Mouse (Mus musculus): ENCODE measurements around the gene Lor.

Lor gene

DNA sequence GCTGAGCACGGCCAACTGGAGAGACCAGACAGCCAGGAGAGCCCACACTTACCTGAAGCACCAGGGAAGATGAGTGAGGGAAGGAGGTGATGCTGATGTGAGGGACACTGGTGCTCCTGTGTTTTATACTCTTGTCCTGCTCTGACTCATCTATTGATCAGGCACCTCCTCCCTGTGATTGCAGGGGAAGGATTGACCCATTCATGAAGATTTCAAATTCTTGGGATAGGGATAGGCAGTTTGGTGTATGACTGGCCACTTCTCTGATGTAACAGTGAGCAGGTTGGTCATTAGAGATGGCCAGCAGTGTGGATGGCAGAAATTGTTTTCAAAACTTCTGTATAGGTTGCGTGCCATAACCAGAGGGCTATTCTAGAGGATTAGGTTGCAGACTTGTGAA is at the start of gene Lor:
Gene Lor (minus strand): TSS at position 101 of the 400 bp plus-strand sequence.
- no peak for DNase-seq

DNA sequence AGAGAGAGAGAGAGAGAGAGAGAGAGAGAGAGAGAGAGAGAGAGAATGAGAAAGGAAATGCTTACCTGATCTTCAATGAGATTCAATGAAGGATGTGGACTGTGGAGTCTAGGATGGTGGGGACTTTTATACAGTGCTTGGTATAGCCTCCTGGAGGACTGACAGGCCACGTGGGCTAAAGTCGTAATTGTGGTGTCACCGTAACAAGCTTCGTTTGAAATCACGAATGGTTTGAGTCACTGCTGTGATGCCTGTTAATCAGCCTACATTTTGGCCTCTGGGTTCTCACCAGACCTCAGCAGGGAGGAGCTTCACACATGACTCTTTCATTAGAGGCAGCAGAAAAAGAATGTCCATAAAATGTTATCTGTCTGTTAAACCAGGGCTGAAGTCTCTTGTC is 40.9 kb upstream of the Lor start, which contains the start of gene Prr9:
Gene Prr9 (minus strand): TSS at position 101 of the 400 bp plus-strand sequence.
- DNase-seq = no peak

DNA sequence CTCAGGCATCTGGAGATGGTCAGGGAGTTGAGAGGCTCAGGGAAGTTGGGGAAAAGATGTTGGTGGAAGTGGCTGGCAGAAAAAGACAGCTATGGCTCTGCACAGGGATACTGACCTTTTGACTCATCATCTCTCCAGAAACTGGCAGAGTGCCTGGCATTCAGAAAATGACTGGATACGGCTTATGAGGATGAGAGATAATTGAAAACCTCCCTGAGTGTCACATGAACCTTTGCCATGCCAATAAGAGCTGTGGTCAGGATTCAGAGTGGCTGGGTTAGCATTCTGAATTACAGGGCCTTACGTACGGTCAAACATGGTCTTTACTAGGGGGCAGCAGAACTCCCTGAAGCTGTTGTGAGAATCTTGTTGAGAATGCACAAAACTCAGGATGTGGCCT is 38.0 kb upstream of the Lor start:
- no peak for DNase-seq

DNA sequence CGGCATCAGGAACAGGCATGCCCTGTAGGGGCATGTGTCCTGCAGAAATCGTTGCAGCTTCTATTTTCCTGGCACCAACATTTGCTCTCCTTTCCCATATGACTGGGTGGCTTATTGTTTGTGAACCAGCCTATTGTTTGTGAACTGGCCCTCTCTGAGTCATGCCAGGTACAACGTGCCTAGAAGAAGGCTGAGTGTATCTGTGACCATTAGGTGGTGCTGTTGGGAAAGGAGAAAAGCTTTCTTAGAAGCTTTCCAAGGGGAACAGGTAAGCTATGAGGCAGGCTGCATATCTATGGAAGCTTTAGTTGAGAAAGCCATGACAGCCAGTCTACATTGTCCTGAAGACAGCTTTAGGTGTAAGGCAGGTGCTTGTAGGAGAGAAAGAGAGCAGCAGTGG is 35.0 kb upstream of the Lor start:
- DNase-seq = no peak

DNA sequence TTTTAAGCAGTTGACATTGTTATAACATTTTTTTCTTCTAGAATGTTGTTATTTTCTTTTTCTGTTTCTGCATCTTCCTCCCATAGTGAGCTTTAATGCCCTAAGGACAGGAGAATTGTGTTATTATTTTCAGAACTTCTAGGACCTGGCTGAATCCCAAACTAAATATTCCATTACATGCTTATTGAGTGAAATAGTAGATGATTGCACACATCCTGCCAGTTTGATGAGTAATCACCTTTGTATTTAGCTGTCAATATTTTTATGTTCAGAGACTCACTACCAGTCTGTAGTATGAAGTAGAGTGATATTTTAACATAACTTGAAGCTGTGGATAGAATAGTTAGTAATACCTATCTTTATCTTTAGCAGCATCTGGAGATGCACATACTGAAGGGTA is 28.6 kb upstream of the Lor start:
- DNase-seq = no peak

DNA sequence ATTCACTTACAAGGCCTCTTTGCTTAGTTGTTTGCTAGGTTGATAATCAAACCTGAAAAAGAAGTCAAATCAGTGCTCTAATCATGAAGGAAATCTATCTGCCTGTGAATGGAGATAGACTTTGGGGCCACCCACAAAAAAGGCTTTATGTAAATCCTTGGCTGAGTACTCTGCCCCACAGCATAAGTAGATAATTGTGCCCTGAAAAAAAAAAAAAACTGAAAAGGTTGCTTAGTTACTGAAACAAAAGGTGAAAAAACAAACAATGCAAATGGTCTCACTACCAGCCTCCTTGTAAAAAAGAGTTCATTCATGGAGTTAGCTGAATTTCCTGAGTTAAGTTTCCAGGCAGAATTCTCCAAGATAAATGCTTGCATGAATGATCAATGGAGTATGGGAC is 27.8 kb upstream of the Lor start:
- no peak for DNase-seq

DNA sequence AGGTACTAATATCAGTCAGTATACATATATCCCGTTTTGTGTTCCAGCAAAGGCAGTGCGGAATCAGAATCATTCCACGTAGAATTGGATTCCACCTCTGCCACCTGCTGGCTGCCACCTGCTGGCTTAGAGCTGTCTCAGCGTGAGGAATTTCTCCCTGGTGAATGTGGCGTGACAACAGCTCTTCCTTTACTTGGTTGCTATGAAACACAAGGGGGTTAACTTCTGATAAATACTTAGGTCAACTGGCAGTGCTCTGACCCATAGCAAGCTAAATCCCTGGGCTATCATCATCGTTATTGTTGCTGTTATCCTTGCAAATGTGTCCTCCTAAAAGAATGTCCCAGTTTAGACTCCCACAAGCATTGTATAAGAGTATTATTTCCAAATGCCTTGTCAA is 23.6 kb upstream of the Lor start:
- no peak for DNase-seq

DNA sequence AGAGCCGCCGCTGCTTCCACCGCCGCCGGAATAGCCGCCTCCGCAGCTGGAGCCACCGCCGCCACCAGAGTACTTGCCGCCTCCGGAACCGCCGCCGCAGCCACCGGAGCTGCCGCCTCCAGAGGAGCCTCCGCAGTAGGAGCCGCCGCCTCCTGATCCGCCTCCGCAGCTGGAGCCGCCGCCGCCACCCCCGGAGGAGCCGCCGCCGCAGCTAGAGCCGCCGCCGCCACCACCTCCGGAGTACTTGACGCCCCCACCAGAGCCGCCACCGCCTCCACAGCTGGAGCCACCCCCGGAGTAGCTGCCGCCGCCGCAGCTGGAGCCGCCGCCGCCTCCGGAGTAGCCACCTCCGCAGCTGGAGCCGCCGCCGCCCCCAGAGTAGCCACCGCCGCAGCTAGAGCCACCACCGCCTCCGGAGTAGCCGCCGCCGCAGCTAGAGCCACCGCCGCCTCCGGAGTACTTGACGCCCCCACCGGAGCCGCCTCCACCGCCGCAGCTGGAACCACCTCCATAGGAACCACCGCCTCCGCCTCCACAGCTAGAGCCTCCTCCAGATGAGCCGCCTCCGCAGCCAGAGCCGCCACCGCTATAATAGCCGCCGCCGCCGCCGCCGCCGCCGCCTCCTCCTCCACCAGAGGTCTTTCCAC is 1.5 kb downstream of the Lor start:
- DNase-seq = no peak

DNA sequence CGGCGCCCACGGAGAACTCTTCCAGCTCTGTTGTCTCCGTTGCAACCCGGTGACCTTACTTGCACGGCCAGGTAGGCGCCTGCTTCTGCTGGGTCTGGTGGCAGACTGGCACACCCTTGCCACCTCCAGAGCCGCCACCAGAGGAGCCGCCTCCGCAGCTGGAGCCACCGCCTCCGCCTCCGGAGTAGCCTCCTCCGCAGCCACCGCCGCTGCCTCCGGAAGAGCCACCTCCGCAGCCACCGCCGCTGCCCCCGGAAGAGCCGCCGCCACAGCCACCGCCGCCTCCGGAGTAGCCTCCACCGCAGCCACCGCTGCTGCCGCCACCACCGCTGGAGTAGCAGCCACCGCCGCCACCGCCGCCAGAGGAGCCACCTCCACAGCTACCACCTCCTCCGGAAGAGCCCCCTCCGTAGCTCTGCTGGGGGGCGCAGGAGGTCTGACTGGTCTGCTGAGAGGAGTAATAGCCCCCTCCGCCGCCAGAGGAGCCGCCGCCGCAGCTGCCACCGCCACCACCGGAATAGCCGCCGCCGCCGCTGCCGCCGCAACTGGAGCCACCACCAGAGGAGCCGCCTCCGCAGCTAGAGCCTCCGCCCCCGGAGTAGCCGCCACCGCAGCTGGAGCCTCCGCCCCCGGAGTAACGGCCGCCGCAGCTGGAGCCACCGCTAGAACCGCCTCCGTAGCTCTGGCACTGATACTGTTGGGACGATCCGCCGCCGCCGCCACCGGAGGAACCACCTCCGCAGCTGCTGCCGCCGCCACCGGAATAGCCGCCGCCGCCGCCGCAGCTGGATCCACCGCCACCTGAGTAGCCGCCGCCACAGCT is 2.3 kb downstream of the Lor start:
- peak; percentile 2 for DNase-seq

DNA sequence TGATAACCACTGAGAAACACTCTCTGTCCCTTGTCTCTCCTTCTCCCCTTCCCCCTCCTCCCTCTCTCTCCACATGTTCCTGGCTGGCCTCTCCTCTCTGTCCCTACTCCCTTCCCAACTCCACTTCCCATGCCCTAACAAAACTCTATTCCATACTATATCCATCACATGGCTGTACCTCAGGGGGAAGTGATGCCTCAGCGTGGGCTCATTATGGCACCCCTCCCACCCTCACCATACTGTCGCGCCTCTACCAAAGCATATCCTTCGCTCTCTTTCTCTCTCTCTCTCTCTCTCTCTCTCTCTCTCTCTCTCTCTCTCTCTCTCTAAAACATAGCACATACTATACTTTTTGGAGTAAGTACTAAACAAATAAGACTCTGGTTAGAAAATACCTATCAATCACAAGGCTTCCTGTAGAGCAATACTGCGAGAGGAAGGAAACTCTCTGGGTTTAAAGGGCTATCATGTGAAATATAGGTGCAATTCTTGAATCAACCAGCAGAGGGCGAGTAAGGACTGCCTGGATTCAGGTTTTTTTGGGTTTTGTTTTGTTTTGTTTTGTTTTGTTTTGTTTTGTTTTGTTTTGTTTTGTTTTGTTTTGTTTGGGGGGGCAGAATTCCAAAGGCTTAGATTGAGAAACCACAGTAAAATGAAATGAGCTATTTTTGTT is 32.4 kb downstream of the Lor start:
- peak; percentile 2 for DNase-seq

DNA sequence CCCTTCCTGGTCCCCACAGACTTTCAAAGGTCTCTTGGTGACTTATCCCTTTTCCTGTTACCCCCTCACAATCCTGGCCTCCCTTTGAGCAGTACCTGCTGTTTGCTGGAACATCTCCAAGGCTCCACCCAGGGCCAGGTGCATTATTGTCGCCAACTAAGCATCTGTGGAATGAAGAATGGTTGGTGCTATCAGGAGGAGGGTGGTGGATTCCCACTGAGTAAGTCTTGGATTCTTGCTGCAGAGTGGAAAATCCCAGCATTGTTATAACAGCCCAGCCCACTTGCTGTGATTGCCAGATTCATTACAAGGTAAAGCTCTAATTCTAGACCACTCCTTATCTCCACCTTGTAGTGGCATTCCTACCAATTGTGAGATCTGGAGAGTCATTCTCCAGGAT is 49.0 kb downstream of the Lor start:
- no peak for DNase-seq

DNA sequence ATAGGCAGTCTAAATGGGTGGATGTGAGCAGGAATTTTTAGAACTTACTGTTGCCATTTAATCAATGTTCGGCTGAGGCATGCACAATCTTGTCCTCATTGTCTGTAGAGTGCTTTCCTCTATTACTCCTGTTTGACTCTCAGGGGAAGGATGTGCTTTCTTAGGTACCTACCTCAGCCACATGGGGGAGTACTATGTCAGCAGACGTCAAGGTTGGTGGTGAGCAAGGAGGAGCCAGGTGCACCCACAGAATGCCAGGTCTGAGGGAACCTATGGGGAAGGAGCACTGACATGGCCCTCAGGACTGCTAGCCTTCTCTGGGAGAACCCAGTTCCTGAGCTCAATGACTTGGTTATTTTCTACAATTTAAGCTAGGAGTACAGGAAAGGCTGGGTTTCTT is 49.7 kb downstream of the Lor start:
- DNase-seq = no peak
